Mouse (Mus musculus) frontal cortex, postnatal 36 days (tissue): ENCODE measurements around the gene Gabarapl1.
A peak's percentile ranks its signal among the peaks of the same experiment; 100 is the strongest.

Experiments
- DNase-seq, 2 experiments: peaks; one replicate each; pipeline ENCODE4 v3.0.0; 2022; ENCODE audit warnings: low spot score in 2 of 2

Gene Gabarapl1

DNA sequence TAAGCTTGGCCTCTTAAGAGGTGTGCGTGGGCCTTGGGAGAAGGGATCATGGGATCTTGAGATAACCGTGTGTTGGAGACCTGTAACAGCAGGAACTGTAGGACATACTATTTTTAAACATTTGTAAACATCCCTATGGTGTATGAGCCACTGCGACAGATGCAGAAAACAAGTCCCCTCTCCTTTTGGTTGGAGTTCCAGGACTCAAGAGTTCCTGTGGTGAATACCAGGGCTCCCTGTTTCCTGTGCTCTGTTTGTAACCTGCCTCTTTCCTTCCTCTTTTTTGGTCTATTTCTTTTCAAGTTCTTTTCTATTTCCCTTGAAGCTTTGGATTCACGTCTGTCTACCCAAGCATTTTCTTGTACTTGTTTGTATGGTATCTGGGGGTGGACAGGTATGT, 2.8 kb downstream of the Gabarapl1 start:
- DNase-seq, result peak in 1 of 2 experiments; percentile 23

DNA sequence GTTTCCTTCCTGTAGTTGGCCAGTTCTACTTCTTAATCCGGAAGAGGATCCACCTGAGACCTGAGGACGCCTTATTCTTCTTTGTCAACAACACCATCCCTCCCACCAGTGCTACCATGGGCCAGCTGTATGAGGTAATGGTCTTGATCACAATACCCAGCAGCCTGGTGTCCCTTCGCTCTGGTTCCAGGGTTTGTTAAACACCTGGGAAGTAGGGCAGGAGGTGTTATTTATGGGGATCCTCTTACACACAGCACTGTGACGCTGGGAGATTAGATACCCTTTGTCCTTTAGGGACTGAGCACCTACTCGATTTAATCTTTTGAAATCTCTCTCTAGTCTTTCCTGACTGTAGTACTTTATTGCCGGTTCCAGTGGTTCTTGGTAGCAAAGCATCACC, 5.6 kb downstream of the Gabarapl1 start:
- no peak for DNase-seq

- DNase-seq, result no peak
Measured at GRCm38 (mm10) chr6:129541931-129542330, 9.0 kb downstream of the Gabarapl1 start.

- DNase-seq, result no peak
Measured at GRCm38 (mm10) chr6:129542540-129542939, 9.6 kb downstream of the Gabarapl1 start.

GRCm38 (mm10) chr6:129543709-129544606, 11.0 kb downstream of the Gabarapl1 start:
- DNase-seq, result peak; percentile 56 to 79

GRCm38 (mm10) chr6:129547277-129547676, 14.3 kb downstream of the Gabarapl1 start:
- DNase-seq, result no peak

GRCm38 (mm10) chr6:129548009-129548408, 15.0 kb downstream of the Gabarapl1 start:
- no peak for DNase-seq

DNA sequence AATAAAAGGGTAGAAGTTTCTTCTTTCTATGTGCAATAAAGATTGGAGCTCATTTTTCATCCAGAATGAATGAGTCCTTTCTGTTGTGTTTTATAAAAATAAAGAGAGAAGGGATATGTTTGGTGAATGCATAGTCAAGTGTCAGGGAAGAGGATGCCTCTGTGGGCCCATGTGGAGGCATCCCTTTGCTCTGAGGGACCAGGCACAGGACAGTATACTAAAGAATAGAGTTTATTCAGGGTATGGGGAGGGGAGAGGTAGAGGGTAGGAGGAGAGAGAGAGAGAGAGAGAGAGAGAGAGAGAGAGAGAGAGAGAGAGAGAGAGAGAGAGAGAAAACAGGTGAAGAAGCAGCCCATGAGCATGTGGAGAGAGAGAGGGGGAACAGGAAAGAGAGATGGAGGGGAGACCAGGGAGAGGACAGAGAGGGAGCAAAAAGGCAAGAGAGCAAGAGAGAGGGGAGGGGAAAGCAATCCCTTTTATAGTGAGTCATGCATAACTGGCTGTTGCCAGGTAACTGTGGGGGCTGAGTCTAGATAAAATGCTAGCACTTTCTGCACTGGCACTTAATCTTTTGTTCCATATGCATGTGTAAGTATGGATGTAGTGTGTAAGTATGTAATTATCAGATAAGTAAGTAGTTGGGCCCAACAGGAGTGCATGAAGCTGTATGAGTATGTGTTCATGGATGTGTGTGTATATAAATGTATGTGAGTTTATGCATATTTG, 24.5 kb downstream of the Gabarapl1 start:
- DNase-seq, result no peak

GRCm38 (mm10) chr6:129558946-129559640, 26.1 kb downstream of the Gabarapl1 start:
- DNase-seq, result peak; percentile 61 to 73

DNA sequence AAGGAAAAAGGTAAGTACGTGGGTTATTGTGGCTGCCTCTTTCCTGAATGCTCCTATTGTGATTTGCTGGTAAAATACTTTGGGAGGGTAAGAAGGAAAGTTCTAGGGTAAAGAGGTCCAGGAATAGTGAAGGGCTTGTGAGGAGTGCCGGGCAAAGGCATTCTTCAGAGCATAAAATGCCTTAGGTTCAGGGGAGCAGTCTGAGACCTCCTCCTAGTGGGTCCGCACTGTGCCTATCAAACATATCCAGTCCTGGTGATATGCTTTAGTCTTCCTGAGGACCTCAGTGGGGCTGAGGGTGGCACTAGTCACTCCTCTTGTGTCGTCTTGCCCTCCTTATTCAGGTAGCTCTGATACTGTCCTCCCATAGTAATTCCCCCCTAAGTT, 26.7 kb downstream of the Gabarapl1 start:
- no peak for DNase-seq

GRCm38 (mm10) chr6:129565257-129565656, 32.3 kb downstream of the Gabarapl1 start:
- no peak for DNase-seq

DNA sequence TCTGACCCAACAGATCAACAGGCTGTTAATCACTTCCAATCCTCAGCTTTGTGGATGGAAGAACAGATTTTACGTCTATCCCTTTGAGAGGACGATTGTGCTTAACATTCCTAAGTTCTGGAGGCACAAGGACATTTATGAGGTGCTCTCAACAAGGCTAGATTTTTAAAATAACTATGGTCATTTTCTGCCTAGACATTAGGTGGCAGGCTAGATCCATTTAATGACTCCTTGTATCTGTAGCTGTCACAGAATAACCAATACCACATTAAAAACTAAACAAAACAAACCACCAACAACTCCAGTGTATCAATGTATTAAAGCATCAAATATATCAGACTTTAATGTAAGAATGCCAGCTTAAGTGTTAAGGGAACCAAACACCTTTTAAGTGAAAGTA, 42.4 kb downstream of the Gabarapl1 start:
- DNase-seq, result no peak

GRCm38 (mm10) chr6:129577605-129578004, 44.6 kb downstream of the Gabarapl1 start, which contains the start of gene Klre1:
Gene Klre1 (plus strand): TSS chr6:129577905.
- DNase-seq, result no peak

DNA sequence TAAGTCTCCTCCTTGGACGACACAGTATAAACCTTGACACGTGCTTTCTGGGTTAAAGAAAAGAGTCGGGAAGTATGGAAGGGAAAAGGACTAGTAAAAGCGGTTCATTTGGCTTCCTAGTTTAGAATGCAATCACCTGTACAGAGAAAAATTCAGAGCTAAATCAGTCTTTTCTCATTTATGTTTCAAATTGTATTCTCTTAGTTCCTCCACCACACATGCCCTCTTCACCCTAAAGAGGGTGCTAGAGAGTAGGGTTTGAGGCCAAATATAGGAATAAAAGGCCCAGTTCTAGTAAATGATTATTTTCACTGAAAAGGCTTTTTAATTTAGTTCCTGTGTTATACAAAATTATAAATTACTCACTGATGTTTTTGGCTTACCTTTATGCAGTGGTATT, 48.3 kb downstream of the Gabarapl1 start:
- no peak for DNase-seq

DNA sequence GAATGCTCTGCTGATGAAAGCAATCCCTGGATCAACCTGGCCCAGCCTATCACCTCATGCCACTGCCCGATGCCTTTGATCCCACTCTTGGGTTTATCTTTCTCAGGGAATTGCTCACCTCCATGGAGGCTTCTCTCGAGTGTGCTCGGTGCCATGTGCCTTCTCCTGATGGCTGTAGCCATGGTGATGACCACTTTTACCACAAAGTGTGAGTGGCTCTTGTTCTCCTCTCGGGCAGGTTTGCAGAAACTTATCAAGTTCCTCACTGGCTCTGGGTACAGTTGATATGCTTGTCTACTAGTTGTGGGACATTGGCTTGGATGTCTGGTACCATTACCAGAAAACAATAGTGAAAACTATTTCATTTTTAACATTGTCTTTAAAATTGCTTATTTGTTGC, 48.9 kb downstream of the Gabarapl1 start:
- no peak for DNase-seq

- DNase-seq, result no peak
Measured at GRCm38 (mm10) chr6:129583014-129583413, 50.1 kb downstream of the Gabarapl1 start.

DNA sequence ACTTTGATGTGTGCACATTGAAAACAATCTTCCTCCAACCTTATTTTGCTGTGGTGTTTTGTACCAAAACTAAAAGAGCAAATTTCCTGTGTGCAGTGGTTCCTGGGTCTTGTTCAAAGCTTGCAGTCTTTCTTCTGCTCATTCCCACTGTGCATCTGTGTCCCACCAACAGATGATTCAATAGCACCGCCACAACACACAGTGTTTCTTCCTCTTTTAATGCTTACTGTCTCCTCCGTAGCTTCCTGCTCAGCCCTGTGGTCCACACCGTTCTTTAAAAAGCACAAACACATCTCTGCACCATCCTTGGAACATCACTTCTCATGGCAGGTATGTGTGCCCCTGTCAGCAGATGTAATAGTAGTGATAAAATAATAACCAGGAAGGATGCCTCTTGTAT, 58.5 kb downstream of the Gabarapl1 start, which contains the start of gene Klrd1:
Gene Klrd1, plus strand, starts transcription at position 275 of the 400 bp plus-strand sequence.
- DNase-seq, result no peak
